Mouse (Mus musculus) midbrain, postnatal 0 days (tissue): ENCODE results near the gene Vsx2. TPM values are rescaled to one million over a fixed set of nuclear protein-coding genes. Genes with fewer than 3 reads are reported as not detected.
A peak's percentile ranks its signal among the peaks of the same experiment; 100 is the strongest.

Source experiments
- ATAC-seq: fragments of 200-750 bp; cut with Nextera tagmentation; 2 replicates; pipeline ENCODE4 v1.8.0; 2017; ENCODE audit warnings: moderate number of reproducible peaks, mild to moderate bottlenecking, moderate TSS enrichment, moderate library complexity; ENCODE audit not compliant: low FRiP score
- DNase-seq: peaks from one replicate; pipeline ENCODE4 v3.0.0-alpha.2; 2015; ENCODE audit warnings: low spot score
- H3K27ac ChIP-seq: fragments of 300-500 bp; sonication (generic); 2 replicates; pipeline ENCODE4 v1.5.1; 2014; ENCODE audit warnings: low read depth, mild to moderate bottlenecking, low read length, mixed read lengths
- H3K27me3 ChIP-seq: fragments of 300-500 bp; sonication (generic); 2 replicates; pipeline ENCODE4 v1.6.1; 2014; ENCODE audit warnings: low read length, control low read depth, mixed read lengths; ENCODE audit not compliant: insufficient read depth
- H3K36me3 ChIP-seq: fragments of 300-500 bp; sonication (generic); 2 replicates; pipeline ENCODE4 v1.6.1; 2014; ENCODE audit warnings: low read length, control low read depth, mixed read lengths; ENCODE audit not compliant: insufficient read depth
- H3K4me1 ChIP-seq: fragments of 300-500 bp; sonication (generic); 2 replicates; pipeline ENCODE4 v1.6.1; 2014; ENCODE audit warnings: mild to moderate bottlenecking, control low read depth, antibody characterized with exemption, low read length, mixed read lengths; ENCODE audit not compliant: insufficient read depth
- H3K4me2 ChIP-seq: fragments of 300-500 bp; sonication (generic); 2 replicates; pipeline ENCODE4 v1.6.1; 2014; ENCODE audit warnings: low read depth, mild to moderate bottlenecking, low read length, mixed read lengths; ENCODE audit not compliant: poor library complexity, severe bottlenecking
- H3K4me3 ChIP-seq: fragments of 300-500 bp; sonication (generic); 2 replicates; pipeline ENCODE4 v1.5.1; 2014; ENCODE audit warnings: low read depth, mild to moderate bottlenecking, low read length, moderate library complexity
- H3K9ac ChIP-seq: fragments of 300-500 bp; sonication (generic); replicated peaks from 2 replicates; pipeline ENCODE4 v1.6.1; 2014; ENCODE audit warnings: mild to moderate bottlenecking, low read length, moderate library complexity, mixed read lengths; ENCODE audit not compliant: poor library complexity, severe bottlenecking
- H3K9me3 ChIP-seq: fragments of 300-500 bp; sonication (generic); 2 replicates; pipeline ENCODE4 v1.6.1; 2016; ENCODE audit warnings: low read length, control low read depth
- CTCF ChIP-seq: IDR thresholded peaks from 2 replicates; pipeline ENCODE4 v1.5.1; 2016; ENCODE audit warnings: antibody characterized with exemption, mild to moderate bottlenecking
- WGBS: fragments of 180-500 bp; shearing (Covaris S2); extraction: QIAGEN DNeasy Blood & Tissue Kit; methylation state at CpG from one replicate; pipeline ENCODE4 v1.1.7; 2014; 5-methylcytosine and 5-hydroxymethylcytosine counted together
- polyA plus RNA-seq: library from polyadenylated mRNA; unstranded; fragments of >200 nt; fragmentation: Nextera tagmentation; extraction: Ambion mirVana; gene quantifications from 2 replicates; pipeline ENCODE4 v1.2.1, GENCODE M21; 2015
- total RNA-seq: library from RNA; depleted of rRNA; stranded (reverse); fragments of >200 nt; gene quantifications from 2 replicates; pipeline ENCODE4 v1.2.3, GENCODE M21; 2014

Vsx2 gene
- total and polyA plus RNA-seq, 2 experiments from 2014 or later: 0.83 to 3.0 TPM

GRCm38 (mm10) chr12:84617663-84618062 is 48.1 kb downstream of the Vsx2 start:
- WGBS: 7% methylated on average over 10 of the region's 10 CpGs
- ATAC-seq (peak; percentile 68), DNase-seq (peak; percentile 20)
- H3K4me1 ChIP-seq: no peaks in the 10 kb centered on the region; the same call in 1 of the 2 replicates
- TF ChIP-seq CTCF: peak; percentile 47; the same call in 1 of the 2 replicates
- H3K27ac ChIP-seq: no peak overlapping the region
- no peaks in the 10 kb centered on the region for H3K9me3 ChIP-seq
- peaks cover 6% of the 10 kb centered on the region; the same call in 1 of the 2 replicates for H3K36me3 ChIP-seq
- no peaks in the 10 kb centered on the region for H3K27me3 ChIP-seq
- H3K9ac ChIP-seq: peak overlapping the region; percentile 42
- peak overlapping the region; percentile 81 for H3K4me3 ChIP-seq
- H3K4me2 ChIP-seq: peak overlapping the region; percentile 75

GRCm38 (mm10) chr12:84620975-84621374 is 51.4 kb downstream of the Vsx2 start:
- no peak overlapping the region for H3K4me3 ChIP-seq
- no peaks in the 10 kb centered on the region for H3K36me3 ChIP-seq
- no peak overlapping the region for H3K4me2 ChIP-seq
- H3K27ac ChIP-seq: no peak overlapping the region
- H3K9ac ChIP-seq: no peak overlapping the region
- TF ChIP-seq CTCF: peak; percentile 69
- DNase-seq (peak; percentile 65), ATAC-seq (no peak)
- no peaks in the 10 kb centered on the region for H3K27me3 ChIP-seq
- H3K9me3 ChIP-seq: no peaks in the 10 kb centered on the region
- H3K4me1 ChIP-seq: peaks cover 5% of the 10 kb centered on the region

- peaks cover 5% of the 10 kb centered on the region for H3K4me1 ChIP-seq
- no peak overlapping the region for H3K9ac ChIP-seq
- WGBS: 31% methylated on average over 8 of the region's 8 CpGs
- no peak for TF ChIP-seq CTCF
- DNase-seq (no peak), ATAC-seq (no peak)
- no peak overlapping the region for H3K4me2 ChIP-seq
- H3K36me3 ChIP-seq: no peaks in the 10 kb centered on the region
- no peaks in the 10 kb centered on the region for H3K27me3 ChIP-seq
- no peak overlapping the region for H3K27ac ChIP-seq
- no peak overlapping the region for H3K4me3 ChIP-seq
- H3K9me3 ChIP-seq: no peaks in the 10 kb centered on the region
Observed at GRCm38 (mm10) chr12:84624601-84625000, 55.0 kb downstream of the Vsx2 start.

GRCm38 (mm10) chr12:84625116-84625515 is 55.6 kb downstream of the Vsx2 start:
- H3K36me3 ChIP-seq: no peaks in the 10 kb centered on the region
- no peaks in the 10 kb centered on the region for H3K27me3 ChIP-seq
- H3K4me1 ChIP-seq: peaks cover 5% of the 10 kb centered on the region
- WGBS: 5% methylated on average over 9 of the region's 9 CpGs
- no peak overlapping the region for H3K9ac ChIP-seq
- no peak overlapping the region for H3K4me2 ChIP-seq
- no peak overlapping the region for H3K27ac ChIP-seq
- ATAC-seq (no peak), DNase-seq (peak; percentile 22)
- H3K4me3 ChIP-seq: no peak overlapping the region
- H3K9me3 ChIP-seq: no peaks in the 10 kb centered on the region
- no peak for TF ChIP-seq CTCF

GRCm38 (mm10) chr12:84631867-84632266 is 62.3 kb downstream of the Vsx2 start:
- H3K4me2 ChIP-seq: no peak overlapping the region
- H3K27me3 ChIP-seq: no peaks in the 10 kb centered on the region
- no peaks in the 10 kb centered on the region for H3K36me3 ChIP-seq
- no peaks in the 10 kb centered on the region for H3K9me3 ChIP-seq
- H3K9ac ChIP-seq: no peak overlapping the region
- no peak overlapping the region for H3K4me3 ChIP-seq
- no peak for ATAC-seq
- 79% methylated on average over 3 of the region's 3 CpGs for WGBS
- DNase-seq: no peak
- TF ChIP-seq CTCF: no peak
- no peaks in the 10 kb centered on the region for H3K4me1 ChIP-seq
- no peak overlapping the region for H3K27ac ChIP-seq

- Histone ChIP-seq H3K27me3 (peaks cover 30% of the 10 kb centered on the region), H3K4me2 (no peak overlapping the region), H3K9ac (no peak overlapping the region), H3K9me3 (no peaks in the 10 kb centered on the region), H3K36me3 (no peaks in the 10 kb centered on the region), H3K27ac (no peak overlapping the region), H3K4me1 (no peaks in the 10 kb centered on the region), H3K4me3 (no peak overlapping the region)
- ATAC-seq: no peak
- WGBS: 12% methylated on average over 5 of the region's 6 CpGs
- DNase-seq: no peak
- no peak for TF ChIP-seq CTCF
Observed at GRCm38 (mm10) chr12:84640253-84640652, 70.7 kb downstream of the Vsx2 start.
